Mouse (Mus musculus) cerebellum, adult 11 months (tissue): ENCODE data around the gene Nup210l.

Source experiments
- DNase-seq: peaks from one replicate; pipeline ENCODE4 v3.0.0; 2022

The Nup210l gene

DNA sequence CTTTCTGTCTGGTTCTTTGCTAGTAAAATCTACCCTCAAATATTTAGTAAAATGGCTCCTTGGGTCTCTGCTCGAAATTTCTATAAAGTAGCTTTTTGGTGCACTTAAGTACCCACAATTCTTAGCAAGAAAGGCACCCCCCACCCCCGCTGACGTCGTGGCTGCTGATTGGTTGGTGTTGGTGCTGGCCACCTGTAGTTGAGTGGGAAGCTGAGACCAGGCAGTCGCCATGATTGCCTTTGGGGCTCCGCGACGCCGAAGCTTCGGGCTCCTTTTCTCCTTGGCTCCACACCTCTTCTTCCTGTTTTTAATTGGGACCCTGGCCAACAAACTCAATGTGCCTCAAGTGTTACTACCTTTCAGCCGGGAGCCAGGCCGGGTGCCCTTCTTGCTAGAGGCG, at the start of gene Nup210l:
TSS of gene Nup210l (plus strand) at position 195 of the 400 bp plus-strand sequence.
- DNase-seq, result no peak

DNA sequence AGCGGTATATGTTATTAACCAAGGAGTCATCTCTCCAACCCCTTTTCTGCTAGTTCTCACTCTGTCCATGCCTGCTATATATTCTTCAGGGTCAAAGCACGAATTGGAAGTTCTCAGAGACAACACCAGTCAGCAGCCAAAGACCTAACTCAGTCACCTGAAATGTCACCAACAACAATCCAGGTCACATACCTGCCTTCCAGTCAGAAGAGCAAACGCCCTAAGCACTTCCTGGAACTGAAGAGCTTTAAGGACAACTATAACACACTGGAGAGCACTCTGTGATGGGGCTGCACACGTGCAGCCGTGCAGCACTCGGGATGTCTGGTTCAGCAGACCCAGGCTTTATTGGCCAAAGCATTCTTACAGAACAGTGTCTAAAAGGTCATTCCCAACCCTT, 42.4 kb upstream of the Nup210l start:
- DNase-seq, result no peak

DNA sequence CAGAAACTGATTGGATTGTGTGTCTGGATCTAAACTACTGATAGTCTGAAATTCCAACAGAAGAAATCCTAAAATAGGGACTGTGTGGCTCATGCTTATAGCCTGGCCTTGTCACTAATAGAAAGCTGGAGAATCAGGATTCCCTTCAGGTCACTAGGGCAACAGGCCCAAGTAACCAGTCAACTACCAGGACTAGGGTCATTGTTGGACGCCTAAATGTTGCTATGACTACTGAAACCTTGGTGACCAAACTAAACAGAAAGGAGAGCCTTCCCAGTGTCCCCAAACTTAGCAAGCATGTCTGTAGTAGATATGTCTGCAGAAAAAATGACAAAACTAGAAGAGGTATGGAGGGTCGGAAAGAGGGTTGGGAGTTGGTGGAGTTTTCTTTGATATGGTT, 41.4 kb upstream of the Nup210l start:
- no peak for DNase-seq

DNA sequence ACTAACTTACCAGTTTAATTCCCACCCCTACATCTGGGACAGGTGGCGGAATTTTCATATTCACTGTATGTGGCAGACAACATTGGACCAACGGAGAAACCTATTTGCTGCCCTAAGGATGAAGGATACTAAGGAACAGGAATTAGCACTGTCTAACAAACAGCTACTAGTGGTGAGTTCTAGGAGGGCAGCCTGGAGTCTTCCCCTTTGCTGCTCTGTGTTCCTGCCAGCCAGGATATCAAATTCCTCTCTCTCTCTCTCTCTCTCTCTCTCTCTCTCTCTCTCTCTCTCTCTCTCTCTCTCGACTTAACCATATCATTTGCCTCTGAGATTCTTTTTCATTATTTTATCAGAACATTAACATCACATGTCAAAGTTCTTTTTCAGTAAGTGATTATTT, 39.5 kb upstream of the Nup210l start:
- DNase-seq, result no peak

DNA sequence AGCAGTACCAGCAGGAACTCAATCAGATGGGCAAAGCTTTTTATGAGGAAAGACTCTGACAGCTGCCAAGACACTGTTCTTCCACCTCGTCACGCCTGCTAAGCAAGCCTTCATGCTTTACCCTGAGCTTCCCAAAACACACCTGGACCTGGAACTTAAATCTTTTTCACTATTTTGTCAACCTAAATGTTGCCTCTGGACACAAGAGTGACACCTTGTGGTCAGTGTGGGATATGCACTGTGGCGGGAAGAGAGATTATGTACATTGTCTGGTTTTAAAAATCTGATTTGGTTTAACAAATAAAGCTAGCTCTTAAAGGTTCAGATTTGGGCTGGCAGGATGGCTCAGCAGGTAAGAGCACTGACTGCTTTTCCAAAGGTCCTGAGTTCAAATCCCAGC, 38.4 kb upstream of the Nup210l start:
- DNase-seq, result peak; percentile 34

DNA sequence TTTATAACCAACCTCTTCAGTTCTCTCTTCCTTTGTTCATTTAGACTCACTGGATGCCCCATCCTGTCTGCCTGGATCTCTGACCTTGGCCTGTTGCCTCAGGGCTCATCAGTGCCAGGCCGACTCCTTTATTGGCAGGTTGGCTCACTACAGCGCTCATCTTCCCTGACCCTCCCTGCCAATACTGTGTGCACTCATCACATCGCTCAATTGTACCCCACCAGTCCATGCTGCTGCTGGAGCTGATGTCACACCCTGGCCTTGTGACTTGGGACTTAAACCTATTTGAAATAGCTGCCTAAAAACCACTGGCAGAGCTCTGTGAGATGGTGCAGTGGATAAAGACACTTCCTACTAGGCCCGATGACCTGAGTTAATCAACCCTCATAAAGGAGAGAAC, 36.1 kb upstream of the Nup210l start:
- DNase-seq, result no peak

DNA sequence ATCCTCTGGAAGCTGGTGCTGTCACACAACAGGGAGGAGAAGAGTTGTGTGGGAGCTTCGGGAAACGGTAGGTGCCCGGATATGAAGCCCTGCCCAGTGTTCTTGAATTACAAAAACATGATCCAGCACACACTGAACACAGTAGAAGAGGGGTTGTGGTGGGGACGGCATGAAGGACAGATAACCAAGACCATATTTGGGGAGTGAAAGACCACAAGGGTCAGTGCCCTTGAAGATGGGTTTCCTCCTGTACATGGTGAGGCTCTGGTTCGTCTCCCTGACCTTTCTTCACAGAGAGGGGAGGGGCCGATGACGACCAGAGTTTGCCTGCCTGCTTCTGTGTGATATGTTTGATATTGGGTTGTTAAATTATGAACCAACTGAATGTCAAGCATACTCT, 34.2 kb upstream of the Nup210l start:
- DNase-seq, result no peak

DNA sequence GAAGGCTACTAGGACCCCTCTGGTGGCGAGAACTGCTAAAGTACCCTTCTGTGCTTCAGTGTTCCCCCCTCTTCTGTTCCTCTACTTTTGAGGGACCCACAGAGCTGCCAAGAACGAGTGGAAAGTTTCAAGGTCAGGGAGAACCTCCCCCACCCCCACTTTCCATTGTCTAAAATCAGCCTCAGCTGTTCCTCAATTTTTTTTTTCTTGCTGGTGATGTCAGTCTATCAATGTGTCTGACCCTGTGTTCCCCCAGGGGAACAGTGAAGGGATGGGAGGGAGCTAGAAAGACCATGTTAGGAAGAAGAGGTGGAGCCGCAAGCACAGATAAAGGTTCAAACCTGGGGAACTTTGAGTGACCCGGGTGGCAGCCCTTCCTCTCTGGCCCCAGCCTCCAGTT, 31.6 kb upstream of the Nup210l start, which contains the start of gene Tpm3:
TSS of gene Tpm3 (plus strand) at position 356 of the 400 bp plus-strand sequence.
- no peak for DNase-seq

DNA sequence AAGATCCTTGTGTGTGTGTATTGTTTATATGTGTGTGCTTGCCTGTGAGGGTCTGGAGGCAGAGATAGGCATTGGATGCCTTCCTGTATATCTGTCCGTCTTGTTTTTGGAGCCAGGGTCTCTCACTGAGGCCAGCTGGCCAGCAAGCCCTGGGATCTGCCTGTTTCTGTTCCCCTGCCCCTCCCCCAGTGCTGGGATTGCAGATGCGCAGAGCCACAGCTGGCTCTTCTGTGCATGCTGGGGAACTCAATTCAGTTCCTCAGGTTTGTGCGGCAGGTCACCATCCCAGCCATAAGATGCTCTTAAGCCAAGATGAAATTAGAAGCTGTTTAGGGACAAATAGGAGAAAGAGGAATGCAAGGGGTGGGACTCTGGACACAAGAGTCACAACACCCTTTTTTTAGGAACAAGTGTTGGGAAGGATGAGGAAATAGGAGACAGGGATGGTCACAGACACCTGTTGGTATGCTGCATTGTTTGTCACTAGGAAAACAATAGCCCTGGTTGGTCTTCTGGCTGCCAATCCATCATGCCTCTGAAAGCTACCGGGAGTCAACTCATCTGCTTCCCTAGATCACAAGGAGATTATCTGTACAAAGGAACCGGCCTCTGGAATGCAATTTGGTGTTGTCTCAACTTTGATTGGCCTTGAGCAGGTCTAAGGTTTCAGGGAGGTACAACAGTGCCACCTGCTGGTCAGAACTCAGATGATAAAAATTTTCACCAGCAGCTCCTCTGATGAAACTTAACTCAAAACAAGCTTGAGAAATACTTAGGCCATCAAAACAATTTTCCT, 26.8 kb upstream of the Nup210l start:
- DNase-seq, result peak; percentile 73

DNA sequence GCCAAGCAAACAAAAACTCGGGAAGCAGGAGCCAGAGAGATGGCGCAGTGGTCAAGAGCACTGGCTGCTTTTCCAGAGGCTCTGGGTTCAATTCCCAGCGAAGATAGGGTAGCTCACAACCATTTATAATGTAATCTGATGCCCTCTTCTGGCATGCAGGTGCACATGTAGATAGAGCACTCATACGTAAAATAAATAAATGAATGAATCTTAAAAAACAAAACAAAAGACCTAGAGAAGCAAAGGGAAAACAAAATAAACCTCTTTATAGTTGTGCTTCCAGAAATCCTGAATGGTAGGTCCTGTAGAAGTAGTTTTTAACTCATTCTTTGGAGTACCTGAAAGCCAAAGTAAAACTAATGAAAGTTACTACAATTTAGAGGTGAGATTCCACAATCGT, 25.7 kb upstream of the Nup210l start:
- DNase-seq, result no peak

DNA sequence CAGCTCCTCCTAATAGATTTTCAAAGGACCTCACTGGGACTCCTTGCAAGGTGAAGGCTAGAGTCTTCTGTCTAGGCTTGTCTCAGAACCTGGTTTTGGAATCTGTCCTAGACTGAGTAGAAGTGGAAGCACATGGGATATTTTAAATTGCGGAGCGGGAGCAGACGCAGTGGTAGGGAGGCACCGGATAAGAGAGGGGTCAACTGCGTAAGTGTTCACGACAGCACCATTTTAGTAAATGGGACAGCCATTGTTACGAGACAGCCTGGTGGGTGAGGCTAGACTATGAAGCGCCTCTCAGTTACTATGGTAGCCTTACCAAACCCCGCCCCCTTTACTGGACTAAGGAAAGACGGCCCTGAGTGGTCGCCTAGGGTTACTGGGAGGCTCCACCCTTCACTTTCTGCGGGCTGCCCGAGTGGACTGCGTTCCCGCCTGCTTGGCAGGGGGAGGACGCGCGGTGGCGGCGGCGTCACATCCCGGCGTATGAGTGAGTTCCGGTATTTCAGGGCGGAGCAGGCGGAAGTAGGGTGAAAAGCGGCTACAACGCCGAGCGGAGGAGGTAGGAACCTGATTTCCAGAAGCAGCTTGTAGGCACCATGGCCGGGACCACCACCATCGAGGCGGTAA, 24.7 kb upstream of the Nup210l start:
- DNase-seq, result peak; percentile 82

DNA sequence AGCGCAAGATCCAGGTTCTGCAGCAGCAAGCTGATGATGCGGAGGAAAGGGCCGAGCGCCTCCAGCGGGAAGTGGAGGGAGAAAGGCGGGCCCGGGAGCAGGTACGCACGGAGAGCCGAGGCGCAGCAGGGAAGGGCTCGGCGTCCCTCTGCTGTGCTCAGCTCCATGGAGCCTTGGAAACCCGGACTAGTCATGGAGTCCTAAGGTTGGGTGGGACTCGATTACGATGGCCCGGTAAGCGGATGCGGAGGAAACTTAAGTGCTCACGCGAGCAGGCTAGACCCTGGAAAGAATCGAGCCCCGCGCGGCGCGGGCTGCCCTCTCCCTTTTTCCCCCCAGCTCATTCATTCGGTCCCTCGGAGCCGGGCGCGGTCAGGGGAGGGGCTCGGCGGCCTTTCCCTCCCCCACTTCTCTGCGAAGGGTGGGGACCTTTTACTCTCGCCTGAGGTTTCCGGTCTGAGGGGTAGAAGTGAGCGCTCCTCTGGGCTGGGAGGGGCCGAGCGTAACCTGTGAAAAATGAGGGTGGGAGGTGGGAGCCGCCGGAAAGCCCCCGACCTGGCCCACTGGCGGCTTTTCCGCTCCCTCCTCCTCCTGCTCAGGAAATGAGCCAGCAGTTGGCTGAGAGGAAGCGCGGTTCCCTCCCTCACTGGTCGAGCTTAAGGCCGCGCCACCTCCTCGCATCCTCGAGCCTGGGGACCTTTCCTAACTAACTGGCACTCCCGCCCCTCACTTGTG, 24.0 kb upstream of the Nup210l start:
- peak; percentile 35 for DNase-seq

DNA sequence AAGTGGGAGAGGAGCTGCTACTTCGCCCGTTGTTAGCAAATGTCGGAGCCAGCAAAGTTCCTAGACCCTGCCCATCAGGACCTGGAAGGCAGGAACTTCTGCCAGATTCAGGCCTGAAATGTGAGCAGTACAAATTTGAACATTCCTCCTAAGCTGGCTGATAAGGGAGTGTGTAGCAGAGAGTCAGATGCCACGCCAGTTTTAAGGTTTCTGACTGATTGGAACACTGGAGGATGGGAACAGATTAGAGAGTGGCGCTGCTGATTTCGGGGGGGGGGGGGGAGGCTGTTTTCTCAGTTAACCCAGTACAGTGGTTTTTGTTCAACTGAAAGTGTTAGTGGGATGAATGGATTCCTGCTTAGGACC, 23.5 kb upstream of the Nup210l start:
- DNase-seq, result no peak

DNA sequence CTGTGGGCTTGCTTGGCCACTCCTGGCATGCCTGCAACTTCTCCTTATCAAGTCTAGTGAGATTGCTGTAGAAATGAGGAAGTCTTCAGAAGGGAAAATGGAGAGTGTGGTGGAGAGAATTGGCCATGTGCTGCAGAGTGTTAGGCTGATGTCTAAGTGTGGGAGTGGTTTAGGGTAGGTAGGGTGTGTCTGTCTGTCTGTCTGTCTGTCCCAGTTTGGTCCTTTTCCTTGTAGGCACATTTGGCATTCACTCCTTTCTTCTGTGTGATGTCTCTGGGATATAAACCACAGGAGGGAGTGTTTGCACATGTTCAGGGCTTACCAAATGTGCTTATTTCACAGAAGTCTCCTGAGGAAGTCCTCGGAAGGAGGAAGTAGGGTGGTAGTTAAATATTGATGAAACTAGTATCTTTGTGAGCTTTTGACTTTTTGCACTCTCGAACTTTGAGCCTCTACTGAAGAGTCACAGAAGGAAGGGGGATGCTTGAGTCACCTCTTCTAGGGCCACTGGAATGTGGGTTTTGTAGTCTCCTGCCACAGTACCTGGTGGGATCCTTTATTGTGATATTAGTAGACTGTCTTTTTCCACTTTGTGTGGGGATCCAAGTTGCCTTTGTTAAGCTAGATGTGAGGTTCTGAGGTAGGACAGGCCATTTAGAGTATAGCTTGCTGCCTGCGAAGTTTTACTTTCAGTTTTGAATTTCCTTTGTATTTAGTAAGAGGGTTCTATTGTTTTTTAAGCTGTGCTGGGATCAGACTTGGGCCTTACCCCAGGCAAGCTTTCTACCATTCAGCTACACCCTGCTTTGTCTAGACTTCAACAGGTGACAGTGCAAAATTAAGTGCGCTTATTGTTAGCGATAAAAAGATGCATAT, 22.3 kb upstream of the Nup210l start:
- no peak for DNase-seq

DNA sequence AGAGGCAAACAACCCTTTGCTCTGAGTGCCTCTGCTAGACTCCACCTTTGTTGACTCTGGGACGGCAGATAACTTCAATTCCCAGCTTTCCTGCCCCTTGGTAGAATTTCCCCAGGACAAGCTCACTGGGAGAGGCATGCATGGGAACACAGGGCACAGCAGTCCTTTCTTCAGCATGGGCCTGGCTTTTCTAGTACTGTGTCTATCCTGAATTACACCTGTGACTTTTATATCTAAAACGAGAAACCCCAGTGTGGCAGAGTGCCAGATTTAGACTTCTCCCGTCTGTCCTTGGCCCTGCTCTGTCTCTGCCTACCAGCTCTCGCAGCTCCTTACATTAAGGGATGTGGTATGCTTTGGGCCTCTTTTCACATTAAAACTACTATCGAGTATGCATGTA, 20.9 kb upstream of the Nup210l start:
- DNase-seq, result no peak

DNA sequence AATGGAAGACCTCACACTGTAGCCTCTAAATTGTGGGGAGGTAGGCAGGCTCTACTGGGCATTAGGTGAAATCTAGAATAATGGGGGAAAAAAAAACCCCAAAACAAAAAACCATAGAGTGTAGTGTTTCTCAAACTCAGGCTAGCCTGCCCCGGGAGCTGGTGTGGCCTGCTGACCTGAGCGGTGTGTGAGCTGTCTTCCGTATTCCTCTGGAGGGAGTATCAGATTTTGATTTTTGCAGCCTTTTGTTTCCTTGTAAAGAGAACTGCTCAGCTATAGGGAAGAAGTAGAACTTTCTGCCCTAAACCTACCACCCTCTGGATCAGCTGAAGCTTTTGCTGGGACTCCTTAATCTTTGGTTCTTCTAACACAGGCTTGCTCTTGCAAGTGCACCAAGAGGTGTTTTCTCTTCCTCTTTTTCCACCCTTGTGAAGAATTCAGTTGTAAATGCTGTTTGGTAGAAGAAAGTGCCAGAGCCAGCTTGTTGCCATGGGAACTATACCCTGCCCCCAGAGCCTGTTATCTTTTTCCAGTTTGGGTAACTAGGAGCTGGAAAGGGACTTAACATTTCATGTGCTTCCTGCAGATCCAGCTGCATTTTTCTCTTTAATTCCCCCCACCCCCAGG, 20.1 kb upstream of the Nup210l start:
- DNase-seq, result no peak

DNA sequence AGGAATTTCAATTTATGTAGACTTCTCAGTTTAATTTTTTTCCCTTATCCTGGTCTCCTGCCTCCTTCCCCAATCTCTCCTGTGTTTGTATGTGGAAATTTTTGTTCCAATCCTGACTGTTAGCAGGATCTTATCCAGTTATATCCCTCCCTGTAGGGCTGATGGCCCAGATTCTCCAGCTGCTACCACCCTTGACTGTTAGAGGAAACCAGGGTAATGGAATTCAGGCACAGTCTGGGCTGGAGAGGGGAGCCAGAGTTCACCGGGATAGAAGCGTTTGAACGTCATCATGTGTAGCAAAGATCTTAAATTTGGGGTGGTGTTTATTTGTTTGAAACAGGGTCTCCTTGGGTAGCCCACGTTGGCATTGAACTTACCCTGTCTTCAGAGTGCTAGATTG, 19.1 kb upstream of the Nup210l start:
- no peak for DNase-seq

DNA sequence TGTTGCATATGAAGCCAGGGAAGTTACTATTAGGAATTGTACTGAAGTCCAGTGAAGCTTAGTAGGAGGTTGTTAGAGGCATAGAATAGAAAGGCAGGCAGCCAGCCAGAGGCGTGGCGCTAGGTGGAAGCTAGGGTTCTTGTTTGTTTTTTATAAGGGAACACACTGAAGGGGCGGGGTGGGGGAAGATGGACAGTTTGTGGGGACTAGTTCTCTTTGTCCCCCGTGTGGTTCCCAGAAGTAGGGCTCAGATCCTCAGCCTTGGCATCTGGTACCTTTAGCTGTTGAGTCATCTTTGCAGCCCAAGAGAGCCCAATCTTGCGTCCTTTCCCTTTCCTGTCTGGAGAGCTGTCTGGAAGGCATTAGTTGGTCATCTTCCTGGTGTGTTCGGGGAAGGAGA, 18.7 kb upstream of the Nup210l start:
- no peak for DNase-seq

DNA sequence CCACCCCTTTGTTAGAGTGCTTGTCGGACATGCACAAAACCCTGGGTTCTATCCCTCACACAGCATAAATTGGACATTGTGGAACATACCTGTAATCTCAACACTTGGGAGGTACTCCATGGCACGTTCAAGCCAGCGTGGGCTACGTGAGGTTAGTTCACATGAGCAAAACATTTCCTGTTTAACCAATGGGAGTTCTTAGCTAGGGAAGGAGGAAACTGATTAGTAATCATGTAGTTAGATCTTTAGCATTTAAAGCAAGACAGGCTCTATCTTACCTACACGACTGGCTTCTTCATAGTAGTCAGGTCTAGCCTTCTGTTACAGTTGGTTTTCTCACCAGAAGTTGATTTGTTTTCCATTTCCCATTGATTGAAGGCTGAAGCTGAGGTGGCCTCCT, 17.9 kb upstream of the Nup210l start:
- no peak for DNase-seq

DNA sequence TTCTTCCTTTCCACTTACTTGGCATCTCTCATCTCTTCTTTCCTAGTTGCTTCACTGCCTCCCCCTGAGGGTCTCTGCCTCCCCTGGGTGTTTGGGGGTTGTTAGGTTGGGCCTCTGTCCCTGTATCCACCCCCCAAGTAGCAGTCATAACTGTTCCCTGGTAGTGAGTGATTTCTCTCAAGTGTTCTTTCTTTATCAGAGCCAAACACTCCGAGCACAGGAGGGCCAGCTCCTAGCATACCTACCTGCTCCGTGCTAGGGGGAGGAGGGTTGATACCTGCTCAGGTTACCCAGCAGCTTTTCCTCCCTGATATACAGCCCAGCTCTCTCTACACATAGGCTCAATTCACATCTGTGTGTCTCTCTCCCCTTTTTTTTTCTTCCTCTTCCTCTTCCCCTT, 15.3 kb upstream of the Nup210l start:
- no peak for DNase-seq

DNA sequence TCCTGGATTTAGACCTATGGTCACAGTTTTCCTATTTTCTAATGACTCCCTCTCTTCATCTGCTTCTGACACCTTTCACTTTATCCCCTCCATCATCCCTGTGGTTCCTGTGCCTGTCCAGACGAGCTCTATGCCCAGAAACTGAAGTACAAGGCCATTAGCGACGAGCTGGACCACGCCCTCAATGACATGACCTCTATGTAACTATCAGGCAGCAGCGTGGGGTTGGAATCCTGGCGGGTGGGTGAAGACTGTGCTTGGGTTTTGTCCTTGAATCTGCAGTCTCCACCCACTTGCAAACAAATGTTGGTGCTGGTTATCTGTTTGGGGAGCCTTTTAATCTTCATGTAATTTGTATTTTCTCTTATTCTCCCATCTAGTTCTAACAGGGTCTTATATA, 13.0 kb upstream of the Nup210l start:
- no peak for DNase-seq

DNA sequence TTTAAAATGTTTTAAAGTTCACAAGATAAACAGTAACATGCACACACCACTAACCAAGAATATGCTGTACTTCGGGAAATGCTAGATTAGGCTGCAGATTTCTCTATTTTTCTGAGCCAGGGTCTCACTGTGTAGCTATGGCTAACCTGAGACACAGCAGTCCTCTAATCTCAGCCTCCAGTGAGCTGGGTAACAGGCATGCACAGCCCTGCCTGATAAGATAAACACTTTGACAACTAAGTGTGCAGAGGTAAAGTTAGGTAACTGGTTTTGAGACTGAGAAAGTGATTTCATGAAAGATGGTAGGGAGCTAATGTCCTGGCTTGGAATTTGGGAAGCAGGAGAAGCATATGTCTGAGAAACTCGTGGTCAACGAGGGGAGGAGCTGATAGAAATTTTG, 9.5 kb upstream of the Nup210l start:
- no peak for DNase-seq

DNA sequence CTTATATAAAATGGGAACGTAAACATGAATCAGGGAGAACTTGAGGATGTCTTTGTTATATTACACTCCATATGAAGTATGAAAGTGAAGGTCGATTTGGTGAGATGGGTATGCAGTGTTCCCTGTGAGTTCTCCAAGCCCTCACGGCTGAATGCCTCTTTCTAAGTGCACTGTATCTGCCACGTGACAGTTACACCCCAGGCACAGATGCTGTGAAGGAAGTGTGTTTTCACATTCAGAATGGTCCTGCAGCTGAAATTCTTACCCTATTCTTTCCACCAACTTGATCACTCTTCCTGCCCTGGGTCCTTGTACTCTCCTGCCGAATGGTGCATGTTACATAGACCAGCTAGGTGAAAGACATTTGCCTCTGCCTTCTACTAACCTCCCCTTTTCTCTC, 6.0 kb upstream of the Nup210l start:
- no peak for DNase-seq
